Mouse (Mus musculus) testis, adult 2 months (tissue): ENCODE measurements around the gene Rhpn2.

Experiments
- CTCF ChIP-seq: fragments of 200-500 bp; IDR thresholded peaks from 2 replicates; pipeline ENCODE4 v1.5.1; 2012; ENCODE audit warnings: low read depth, mild to moderate bottlenecking, inconsistent platforms, low read length, moderate library complexity; ENCODE audit not compliant: control insufficient read depth, insufficient read depth, insufficient replicate concordance
- POLR2A ChIP-seq: fragments of 200-500 bp; IDR thresholded peaks from 2 replicates; pipeline ENCODE4 v1.6.1; 2012; ENCODE audit warnings: low read depth, mild to moderate bottlenecking, inconsistent platforms, low read length, moderate library complexity; ENCODE audit not compliant: control insufficient read depth

GRCm38 (mm10) chr7:35376623-35377022 lies 42.7 kb downstream of the Rhpn2 start:
- no peak for TF ChIP-seq CTCF
- TF ChIP-seq POLR2A, result no peak
